Mouse (Mus musculus): Measurements from ENCODE around the gene Mthfd1. TPM values are rescaled to one million over a fixed set of nuclear protein-coding genes. Genes with fewer than 3 reads are reported as not detected.

Gene Mthfd1
- polyA plus RNA-seq (2012; rRNA removed) = 6.2 and 6.6 TPM in 2 replicates

GRCm38 (mm10) chr12:76254725-76255498 lies at the start of gene Mthfd1:
Gene Mthfd1, plus strand, starts transcription at chr12:76255298.

GRCm38 (mm10) chr12:76246646-76247045 lies 8.5 kb upstream of the Mthfd1 start, which contains the start of gene Tex21:
Gene Tex21, minus strand, starts transcription at chr12:76246746.

GRCm38 (mm10) chr12:76324679-76325431 lies 69.8 kb downstream of the Mthfd1 start, which contains the start of gene Akap5:
Gene Akap5, plus strand, starts transcription at chr12:76324891.

Other genes starting within 250 kb of the Mthfd1 start
- not detected in 2 replicates for gene Esr2, start 78.0 kb upstream of the Mthfd1 start, polyA plus RNA-seq (2012; rRNA removed)
- not detected in 2 replicates for gene Tex21, start 8.6 kb upstream of the Mthfd1 start, polyA plus RNA-seq (2012; rRNA removed)
- 0.03 and 0.04 TPM in 2 replicates for gene Akap5, start 69.6 kb downstream of the Mthfd1 start, polyA plus RNA-seq (2012; rRNA removed)
- 1.4 and 2.0 TPM in 2 replicates for gene Zbtb25, start 114.3 kb downstream of the Mthfd1 start, polyA plus RNA-seq (2012; rRNA removed)
- gene Zbtb1, start 115.0 kb downstream of the Mthfd1 start, polyA plus RNA-seq (2012; rRNA removed) = 0.81 and 1.0 TPM in 2 replicates
- gene Hspa2, start 148.9 kb downstream of the Mthfd1 start, polyA plus RNA-seq (2012; rRNA removed) = 7.0 and 11.6 TPM in 2 replicates
- gene Ppp1r36, start 162.2 kb downstream of the Mthfd1 start, polyA plus RNA-seq (2012; rRNA removed) = 0.10 TPM in 1 of 2 replicates, not detected in the other

All from stomach, adult 2 months (tissue).